Mouse (Mus musculus): ENCODE measurements around the gene Zfp935.
"Not testable (repeated sequence)": the region's sequence is repeated elsewhere in the genome, so short reads cannot be mapped to it uniquely, and the experiment has no call there.

DNA sequence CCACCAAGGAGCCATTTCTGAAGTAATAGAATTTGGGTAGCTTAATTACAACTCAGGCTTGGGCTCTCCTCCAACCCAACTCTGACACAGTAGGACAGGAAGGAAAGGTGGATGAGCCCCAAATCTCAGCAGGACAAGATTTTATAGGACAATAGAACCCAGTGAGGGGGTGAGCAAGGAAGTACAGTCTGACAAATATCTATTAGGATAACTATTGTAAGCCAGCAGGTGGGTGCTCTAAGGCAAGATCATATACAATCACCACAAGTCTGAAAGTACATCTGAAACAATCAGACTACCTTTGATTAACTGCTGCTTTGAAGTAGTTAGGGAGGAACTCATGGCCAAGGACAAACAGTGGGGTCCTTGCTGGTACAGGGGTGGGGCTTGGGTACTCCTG is 28.2 kb downstream of the Zfp935 start:
- TF ChIP-seq EP300 (IDR thresholded peaks at IDR 0.05; ENCODE audit: low read length); CHD2 (IDR thresholded peaks at IDR 0.05; ENCODE audit: low read length); POLR2A (IDR thresholded peaks at IDR 0.05; ENCODE audit: low read depth, low read length); CTCF (conservative IDR thresholded peaks at IDR 0.05 in 1 of 2, IDR thresholded peaks at IDR 0.05 in 1 of 2; ENCODE audit: low read depth in 2 of 2, low read length in 2 of 2): not testable (repeated sequence)

All from CH12.LX (cell line).